Mouse (Mus musculus) lung, adult 2 months (tissue): ENCODE results near the gene Hist1h3d.

Experiments
- CTCF ChIP-seq: fragments of 200-500 bp; IDR thresholded peaks from 2 replicates; pipeline ENCODE4 v1.5.1; 2011; ENCODE audit warnings: mild to moderate bottlenecking, low read length, control low read depth; ENCODE audit not compliant: insufficient read depth
- POLR2A ChIP-seq: fragments of 200-500 bp; IDR thresholded peaks from 2 replicates; pipeline ENCODE4 v1.6.1; 2011; ENCODE audit warnings: low read depth, mild to moderate bottlenecking, control low read depth, low read length, borderline replicate concordance; ENCODE audit errors: extremely low read depth

DNA sequence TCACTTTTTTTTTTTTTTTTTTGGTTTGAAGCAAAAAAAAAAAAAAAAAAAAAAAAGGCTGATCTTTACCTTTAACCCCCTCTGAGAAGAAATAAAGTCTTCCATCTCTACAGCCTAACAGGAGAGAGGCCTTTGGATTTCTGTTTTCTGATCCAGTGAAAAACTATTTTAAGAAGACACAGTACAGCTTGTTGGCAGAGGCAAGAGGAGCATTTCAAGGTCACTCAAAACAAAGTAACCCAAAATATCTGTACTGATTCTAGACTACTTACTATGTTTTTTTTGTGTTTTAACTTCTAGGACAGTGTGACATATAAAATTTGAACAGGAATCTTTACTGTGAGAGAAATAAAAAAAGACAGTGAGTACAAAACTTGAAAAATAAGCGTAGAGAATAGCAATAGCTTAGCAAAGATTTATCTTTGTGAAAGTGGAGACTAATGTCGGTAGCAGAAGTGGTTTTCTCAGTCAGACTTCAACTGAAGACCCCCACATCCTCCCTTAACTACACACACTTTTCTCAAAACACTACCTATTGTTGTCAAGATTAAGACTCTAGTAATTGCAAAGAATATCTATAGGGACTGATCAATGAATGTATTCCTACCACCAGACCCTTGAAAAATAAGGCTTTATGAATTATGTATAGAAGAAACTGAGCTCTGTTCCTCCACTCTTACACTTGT lies 45.9 kb upstream of the Hist1h3d start:
- no peak for TF ChIP-seq CTCF
- no peak for TF ChIP-seq POLR2A
